Mouse (Mus musculus) fibroblast of lung, adult 2 months (primary cell): ENCODE measurements around the gene Fgf8.
A peak's percentile ranks its signal among the peaks of the same experiment; 100 is the strongest.

Experiments
- DNase-seq: peaks from one replicate; pipeline ENCODE4 v3.0.0-alpha.2; 2011; ENCODE audit warnings: low read depth

Gene Fgf8

DNA sequence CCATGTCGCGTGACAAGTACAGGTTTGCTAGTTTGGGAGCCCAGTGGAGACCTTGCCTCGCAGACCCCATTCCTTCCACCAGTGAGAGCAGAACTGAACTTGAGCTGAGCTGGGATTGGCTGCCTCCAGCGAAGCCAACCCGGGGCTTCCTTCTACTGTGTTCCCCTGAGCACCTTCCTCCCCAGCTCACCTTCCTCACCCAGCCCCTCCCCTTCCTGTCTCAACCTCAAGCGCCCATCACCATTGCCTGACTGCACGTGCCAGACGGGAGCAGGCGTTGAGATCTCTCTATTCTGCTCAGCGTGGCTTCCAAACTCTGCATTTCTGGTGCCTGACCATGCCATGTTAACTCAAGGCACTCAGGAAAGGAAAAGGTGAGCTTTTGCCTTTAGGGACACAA, 15.5 kb downstream of the Fgf8 start:
- DNase-seq: no peak

DNA sequence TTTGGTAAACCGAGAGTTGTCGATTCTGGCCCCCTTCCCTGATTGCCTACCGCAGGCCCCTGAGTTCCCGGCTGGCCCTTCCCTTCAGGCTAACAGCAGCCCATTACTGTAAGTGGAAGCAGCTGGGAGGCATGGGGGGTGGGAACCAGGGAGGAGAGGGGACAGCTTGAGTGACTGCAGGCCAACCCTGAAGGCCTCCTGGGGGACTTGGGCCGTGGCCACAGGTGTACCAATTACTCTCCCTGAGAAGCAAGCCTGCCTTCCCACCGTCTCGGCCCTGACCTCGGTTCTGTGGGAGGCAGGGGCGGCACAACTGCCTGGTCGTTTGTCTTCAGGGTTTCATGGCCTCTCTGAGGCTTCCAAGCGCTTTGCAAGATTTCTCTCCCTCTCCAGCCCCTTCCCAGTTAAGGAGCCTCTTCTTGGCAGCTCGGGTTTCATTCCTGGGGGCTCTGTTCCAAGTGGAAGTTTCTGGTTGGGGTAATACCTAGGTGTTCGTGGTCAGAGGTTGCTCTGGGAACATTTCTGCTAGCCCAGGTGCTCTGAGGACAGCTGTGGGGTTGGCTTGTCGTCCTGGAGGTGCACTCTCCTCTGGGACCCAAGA, 16.9 kb downstream of the Fgf8 start:
- DNase-seq: no peak

DNA sequence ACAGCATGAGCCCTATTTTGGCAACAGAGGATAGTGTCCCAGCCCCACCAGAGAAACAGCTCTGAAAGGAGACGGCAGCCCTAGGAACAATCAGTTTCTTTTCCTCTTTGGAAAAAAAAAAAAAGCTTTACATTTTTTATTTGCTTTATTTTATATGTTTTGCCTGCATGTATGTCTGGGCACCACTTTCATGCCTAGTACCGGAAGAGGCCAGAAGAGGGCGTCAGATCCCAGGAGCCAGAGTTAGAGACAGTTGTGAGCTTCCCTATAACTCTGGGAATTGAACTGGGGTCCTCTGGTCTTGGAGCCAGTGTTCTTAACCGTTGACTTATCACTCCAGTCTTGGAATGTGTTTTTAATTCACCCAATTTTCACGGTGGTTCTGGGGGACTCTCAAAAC, 20.5 kb downstream of the Fgf8 start:
- DNase-seq: no peak

DNA sequence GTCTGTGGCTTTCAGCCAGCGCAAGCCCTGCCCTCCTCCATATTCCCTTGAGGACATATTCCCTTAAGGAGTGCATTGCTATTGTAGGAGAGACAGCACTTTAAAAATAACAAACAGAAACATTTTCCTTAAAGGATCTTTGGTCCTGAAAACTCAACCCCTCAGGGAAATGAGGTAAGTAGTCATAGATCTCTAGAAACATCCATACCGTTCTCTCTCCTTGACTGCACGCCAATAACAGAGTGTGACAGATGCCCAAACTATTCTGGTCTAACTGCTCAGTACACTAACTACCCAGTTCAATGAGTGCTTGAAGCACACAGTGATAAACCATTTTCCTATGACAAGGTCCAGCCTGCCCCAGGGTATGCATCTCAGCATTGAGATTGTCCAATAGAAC, 24.4 kb downstream of the Fgf8 start:
- no peak for DNase-seq

DNA sequence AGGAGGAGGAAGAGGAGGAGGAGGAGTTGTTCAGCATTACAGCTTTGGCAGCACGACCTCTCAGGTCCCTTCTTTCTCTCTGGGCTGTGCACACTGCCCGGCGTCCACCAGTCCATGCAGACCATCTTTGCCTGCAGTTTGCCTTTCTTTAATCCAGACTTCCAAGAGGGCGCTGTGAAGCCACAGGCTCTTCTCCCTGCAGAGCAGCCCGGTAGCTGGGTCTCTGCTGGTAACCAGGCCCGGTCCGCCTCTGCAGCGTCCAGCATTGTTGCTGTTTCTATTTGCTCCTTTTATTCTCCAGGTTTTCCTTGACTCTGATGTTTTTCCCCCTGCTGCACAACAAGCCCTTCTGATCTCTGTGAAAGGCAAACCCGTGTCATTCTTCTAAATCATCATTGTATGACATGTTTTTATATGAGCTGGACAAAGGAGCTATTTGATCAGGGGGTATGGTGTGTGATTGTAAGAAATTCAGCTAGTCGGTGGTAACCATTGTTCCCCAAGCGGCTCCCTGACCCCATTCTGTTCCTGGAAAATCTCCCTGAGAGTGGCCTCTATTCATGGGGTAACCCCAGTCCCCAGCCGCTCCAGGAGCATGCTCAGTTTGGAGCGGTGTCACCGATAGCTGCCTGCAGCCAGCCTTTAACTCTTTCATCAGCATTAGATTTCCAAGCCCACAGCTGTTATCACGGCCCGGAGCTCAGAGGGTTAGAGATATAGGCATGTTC, 25.1 kb downstream of the Fgf8 start:
- DNase-seq: no peak

DNA sequence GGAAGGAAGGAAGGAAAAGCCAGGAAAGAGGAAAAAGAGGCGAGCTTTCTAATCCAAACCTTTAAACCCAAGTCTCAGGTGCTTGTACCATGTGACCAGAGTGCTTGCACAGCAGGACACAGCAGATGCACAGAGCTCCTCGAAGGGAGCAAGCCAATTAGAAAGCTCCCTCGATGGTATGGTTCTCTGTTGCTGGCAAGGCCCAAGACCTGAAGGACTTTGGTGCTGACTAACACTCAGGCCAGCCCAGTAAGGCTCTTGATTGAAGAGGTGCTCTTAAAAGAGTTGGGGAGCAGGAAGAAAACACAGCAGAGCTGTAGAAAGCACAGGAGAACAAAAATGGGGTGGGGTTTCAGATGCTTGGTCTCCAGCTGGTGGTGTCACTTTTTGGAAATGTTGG, 34.0 kb downstream of the Fgf8 start:
- DNase-seq: no peak

DNA sequence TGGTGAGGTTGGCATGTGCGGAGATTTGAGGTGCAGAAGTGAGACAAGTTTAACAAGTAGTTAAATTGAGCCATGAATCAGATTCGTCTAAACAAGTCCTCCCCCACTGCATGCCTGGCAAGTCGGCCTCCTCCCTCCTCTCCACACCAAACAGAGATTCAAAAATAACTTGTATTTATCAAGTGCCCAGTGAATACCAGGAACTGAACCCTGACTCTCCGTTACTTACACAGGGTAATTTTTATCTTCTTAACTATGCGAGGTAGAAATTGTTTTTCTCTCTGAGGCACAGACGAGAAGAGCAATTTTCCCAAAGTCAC, 46.5 kb downstream of the Fgf8 start:
- peak; percentile 25 for DNase-seq

DNA sequence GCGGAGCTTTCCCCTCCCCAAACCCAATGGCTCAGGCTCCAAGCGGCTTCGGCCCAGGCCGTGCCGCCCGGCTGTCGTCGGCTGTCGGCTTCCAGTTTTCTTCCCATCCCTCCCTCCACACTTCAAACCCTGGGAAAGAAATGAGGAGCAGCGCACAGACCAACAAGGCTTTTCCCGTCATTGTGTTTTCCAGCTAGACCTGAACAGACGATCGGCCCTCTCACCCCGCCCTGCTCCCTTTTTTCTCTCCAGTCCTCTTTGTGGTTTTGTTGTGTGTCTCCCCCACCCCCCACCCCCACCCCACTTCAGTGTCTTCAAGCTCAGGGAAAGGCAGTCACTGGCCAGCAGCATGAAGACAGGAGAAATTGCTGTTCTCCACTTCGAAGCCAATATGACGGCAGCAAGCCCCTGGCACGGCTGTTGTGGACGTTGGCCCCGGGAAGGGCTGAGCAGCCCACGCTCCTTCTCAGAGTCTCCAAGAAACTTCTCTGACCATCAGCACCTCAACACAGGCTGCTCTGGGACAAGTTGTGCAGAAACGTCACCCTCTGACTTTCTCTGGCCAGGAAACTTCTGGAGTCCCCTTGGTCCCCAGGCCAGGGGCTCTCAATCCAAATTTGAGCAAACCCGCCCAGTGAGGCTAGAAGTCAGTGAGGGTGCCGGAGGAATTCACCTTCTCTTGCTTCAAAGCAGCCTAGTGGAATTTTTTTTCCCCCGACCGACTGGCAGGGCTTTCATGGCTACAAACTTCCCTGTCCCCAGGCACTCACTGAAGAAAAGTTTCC, 47.0 kb downstream of the Fgf8 start:
- peak; percentile 33 for DNase-seq

DNA sequence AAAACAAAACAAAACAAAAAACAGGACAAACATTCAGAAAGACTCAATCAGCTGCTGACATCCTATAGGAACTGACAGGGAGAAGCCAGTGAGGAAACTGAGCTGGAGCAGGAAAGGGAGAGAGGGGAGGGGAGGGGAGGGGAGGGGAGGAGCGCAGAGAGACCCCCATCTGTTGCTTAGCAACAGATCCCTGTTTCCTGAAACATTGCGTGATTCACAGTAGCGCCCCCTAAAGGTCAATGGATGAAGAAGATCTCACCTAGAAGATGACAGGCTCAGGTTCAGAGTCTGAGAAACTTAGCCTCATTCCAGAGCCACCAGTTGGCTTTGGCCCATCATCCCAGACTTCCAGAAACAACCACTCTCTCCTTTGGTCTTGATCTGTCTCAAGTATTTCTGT, 48.7 kb downstream of the Fgf8 start:
- no peak for DNase-seq

DNA sequence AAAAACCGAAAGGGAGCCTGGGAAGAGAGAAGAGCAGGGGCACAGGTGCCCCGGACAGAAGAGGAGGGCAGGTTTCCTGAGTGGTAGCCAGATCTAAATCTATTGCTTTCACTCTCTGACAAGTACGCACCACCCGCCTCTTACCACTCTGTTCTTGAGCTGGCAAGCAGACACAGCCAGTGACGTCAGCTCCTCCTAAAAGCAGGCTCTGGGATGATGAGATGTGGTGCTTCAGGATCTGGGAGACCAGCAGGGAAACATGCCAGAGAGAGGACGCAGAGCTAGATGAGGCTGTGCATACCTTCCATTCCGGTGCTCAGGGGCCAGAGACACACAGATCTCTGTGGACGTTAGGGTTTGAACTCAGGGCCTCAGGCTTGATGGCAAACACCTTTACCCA, 50.5 kb downstream of the Fgf8 start:
- DNase-seq: no peak

DNA sequence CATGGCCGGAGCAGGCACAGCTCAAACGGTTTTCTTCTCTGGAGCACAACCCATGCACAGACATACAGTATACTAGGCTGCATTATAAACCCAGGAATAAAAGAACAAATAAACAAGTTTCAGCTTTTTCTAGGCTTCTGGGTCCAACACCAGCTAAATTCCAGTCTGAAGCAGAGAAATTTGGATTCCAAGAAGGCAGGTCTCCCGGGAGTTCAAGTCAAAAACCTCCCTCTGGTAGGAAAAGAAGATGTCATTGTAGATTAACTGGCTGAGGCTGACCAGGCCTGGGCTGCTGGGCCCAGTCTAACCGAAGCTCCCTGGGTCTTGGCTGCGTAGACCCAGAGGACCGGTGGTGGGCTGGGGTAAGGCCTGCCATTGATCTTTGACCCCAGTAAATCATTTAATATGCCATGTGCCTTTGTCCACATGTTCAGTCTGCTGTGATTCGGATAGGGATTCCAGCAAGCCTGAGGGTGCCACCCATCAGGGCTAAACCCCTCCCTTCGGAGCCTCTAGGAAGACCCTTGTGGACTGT, 51.6 kb downstream of the Fgf8 start:
- DNase-seq: no peak

DNA sequence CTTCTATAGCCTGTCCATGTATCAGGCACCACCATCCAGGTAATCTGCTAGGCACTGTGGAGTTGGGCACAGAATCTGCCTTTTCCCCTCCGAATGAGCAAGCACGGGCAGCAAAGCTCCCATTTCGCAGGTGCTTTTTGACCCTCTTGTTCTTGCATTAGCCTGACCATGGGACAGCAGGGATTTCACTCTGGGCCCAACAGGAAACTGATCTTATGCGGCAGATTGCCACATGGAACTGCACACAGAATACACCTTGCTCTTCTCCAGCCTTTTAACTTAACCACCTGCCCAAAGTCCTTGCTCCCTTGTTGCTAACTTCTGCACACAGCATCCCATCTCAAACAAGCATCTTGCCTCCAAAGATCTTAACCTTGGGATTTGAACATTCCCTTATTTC, 55.7 kb downstream of the Fgf8 start:
- DNase-seq: no peak
